Mouse (Mus musculus) telencephalon, adult 2 months (tissue): ENCODE results near the gene Cxcr5.

ENCODE experiments used
- DNase-seq: peaks from one replicate; pipeline ENCODE4 v3.0.0-alpha.2; 2011; ENCODE audit warnings: low read depth, low spot score

Gene Cxcr5

GRCm38 (mm10) chr9:44561597-44561996 is at the start of gene Cxcr5:
Cxcr5 (minus strand) TSS chr9:44561877.
- no peak for DNase-seq

DNA sequence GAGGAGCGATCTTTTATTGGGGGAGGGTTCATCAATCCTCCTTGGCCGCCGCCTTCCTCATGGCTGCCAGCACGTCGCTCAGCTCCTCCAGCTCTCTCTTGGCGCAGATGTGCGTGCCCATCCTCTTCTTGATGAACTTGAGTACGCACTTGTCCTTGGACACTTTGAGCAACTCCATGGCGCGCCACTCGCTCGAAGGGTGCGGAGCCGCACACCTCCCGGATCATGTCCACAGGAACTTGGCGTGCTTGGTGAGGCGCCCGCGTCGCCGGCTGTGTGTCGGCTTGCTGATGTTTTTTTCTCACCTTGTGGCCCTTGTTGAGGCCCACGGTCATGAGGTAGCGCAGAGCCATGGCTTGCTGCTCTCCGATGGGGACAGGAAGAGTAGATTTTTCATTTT is 48.7 kb upstream of the Cxcr5 start:
- no peak for DNase-seq

DNA sequence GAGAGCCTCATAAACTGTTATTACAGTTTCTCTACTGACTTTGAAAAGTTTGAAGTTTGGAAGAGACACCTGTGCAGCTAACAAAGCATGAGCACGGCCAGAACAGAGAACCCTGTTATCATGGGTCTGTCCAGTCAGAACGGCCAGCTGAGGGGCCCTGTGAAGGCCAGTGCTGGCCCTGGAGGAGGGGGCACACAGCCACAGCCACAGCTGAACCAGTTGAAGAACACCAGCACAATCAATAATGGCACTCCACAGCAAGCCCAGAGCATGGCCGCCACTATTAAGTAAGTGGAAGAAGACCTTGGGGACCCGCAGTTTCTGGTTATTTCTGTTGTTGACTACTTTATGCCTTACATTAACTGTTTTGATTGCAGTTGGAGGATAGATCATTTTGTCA is 45.6 kb upstream of the Cxcr5 start:
- DNase-seq = no peak

- DNase-seq = no peak
Measured at GRCm38 (mm10) chr9:44606646-44607045, 45.0 kb upstream of the Cxcr5 start.

DNA sequence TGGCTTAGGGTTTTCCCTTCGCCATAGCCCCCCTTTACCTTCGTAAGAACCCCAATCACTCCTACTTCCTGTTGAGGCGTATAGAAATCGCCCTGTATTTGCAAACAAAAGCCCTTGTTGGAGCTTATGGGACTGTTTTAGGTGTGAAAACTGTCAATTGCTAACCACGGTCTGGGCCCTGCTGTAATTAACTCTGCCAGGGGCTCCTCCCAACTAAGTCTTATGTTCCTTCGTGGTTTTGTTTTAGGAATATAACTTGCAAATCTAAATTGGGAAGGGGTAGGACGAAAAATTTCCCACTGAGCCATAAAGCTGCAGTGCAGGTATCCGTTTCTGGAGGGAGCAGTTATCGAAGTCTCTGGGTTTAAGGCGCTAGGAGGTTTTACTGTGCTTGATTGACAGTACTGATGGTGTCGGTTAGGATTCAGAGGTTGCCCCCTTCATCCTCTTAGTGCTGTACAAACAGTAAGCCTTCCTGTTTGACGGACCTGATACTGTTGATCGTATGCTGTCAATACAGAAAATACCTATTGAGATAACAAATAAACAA is 44.0 kb upstream of the Cxcr5 start:
- no peak for DNase-seq

GRCm38 (mm10) chr9:44604779-44605615 is 43.3 kb upstream of the Cxcr5 start, which contains the start of gene Ddx6:
Ddx6 (plus strand) TSS chr9:44604892.
- DNase-seq = peak; percentile 54

DNA sequence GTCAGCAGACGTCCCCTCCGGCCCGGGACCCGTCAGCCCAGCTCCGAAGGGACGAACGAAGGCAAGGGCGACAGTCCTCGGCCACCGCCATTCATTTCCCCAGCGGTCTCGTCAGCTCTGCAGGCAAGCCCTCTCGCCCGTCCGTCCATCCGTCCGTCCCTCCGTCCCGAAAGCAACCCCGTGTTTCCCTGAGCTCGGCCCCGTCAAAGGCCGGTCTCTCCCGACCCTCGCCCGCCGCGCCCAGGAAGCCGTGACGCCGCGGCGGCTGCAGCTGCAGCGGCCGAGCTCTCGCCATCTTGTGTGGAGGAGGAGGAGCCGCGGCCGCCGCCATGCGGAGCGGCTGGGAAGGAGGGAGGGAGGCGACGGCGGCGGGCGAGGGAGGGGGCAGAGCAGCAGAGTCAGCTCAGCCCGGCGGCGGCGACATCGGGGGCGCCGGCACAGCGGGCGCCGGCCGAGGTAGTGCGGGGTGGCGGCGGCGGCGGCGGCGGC is 42.7 kb upstream of the Cxcr5 start:
- peak; percentile 58 for DNase-seq

- DNase-seq = peak; percentile 91
Measured at GRCm38 (mm10) chr9:44603454-44604289, 42.0 kb upstream of the Cxcr5 start.

DNA sequence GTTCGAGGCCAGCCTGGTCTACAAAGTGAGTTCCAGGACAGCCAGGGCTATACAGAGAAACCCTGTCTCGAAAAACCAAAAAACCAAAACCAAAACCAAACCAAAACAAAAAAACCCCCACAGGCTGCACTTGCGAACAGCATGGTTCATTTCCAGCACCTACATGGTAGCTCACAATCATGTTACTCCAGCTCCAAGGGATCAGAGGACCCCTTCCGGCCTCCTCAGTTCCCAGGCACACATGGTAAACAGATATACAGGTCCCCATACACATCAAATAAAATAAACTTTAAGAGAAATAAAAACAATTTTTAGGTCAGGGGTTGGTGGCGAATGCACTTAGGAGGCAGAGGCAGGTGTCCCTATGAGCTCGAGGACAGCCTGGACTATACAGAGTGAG is 41.1 kb upstream of the Cxcr5 start:
- DNase-seq = no peak

DNA sequence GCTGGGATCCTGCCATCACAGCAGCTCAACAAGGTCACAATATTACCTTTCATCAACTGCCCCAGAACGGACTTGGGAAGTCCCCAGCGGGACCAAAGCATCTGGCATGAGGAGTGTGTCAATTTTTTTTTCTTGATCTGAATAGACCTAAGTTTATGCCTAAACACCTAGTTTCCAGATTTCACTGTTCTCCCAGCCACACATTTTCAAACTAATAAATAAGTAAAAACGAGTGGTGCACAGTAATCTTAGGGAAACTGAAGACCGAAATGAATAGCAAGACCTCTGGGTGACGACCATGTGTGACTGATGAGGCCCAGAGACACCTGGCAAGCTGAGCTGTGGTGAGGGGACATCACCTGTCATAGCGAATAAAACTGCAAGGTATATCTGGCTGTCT is 39.1 kb upstream of the Cxcr5 start:
- DNase-seq = no peak

- DNase-seq = no peak
Measured at GRCm38 (mm10) chr9:44599616-44600015, 37.9 kb upstream of the Cxcr5 start.

DNA sequence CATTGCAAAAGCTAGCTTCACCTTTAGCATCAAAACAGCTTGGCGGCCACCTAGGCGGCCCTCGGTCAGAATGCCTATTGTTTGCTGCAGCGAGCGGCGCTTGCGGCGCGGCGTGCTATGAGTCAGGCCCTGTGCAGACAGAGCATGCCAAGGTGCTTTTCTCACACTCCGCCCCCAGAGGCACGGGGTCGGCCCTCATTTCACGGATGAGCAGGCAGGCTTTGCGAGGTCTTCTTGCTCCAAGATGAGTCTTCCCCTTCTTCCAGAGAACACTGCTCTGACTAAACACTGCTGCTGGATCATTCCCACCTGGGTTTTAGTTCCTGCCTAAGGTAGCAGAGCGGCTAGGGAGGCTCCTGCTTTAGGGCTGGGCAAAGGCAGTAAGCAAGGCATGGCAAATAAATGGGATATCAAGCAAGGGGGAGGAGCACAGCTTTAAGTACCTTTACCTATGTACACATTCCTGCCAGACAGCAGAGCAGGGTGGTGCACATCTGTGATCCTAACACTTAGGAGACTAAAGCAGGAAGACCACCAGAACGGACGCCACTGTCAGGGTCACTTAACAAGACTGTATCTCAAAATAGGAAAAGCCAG is 37.3 kb upstream of the Cxcr5 start:
- no peak for DNase-seq

GRCm38 (mm10) chr9:44597742-44598141 is 36.1 kb upstream of the Cxcr5 start:
- DNase-seq = no peak

GRCm38 (mm10) chr9:44595537-44595930 is 33.9 kb upstream of the Cxcr5 start:
- no peak for DNase-seq

GRCm38 (mm10) chr9:44594901-44595536 is 33.3 kb upstream of the Cxcr5 start:
- no peak for DNase-seq

- DNase-seq = no peak
Measured at GRCm38 (mm10) chr9:44593886-44594285, 32.2 kb upstream of the Cxcr5 start.

- no peak for DNase-seq
Measured at GRCm38 (mm10) chr9:44593221-44593620, 31.5 kb upstream of the Cxcr5 start.

GRCm38 (mm10) chr9:44591595-44592188 is 30.0 kb upstream of the Cxcr5 start:
- no peak for DNase-seq

DNA sequence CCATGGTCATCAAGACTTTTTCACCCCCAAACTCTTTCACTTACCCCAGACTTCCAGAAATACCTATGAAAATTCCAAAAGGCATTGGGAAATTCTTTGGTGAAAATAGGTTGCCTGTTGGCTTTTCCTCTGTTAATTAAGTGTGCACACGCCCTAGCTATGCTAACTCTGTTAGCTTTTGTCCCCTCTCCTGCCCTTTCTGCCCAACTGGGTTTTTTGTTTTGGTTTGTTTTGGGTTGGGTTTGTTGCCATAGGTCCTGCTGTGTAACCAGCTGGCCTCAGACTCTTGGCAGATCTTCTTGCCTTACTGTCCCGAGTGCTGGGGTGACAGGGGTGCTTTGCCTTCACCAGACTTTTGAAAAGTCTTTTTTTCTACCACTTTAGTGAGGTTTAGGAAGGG is 29.3 kb upstream of the Cxcr5 start:
- no peak for DNase-seq

GRCm38 (mm10) chr9:44589095-44589494 is 27.4 kb upstream of the Cxcr5 start:
- DNase-seq = no peak

- no peak for DNase-seq
Measured at GRCm38 (mm10) chr9:44588605-44589004, 26.9 kb upstream of the Cxcr5 start.
